Mouse (Mus musculus) mature B cell (primary cell): Measurements from ENCODE around the gene Prex1.

Experiments used
- in situ Hi-C: fragments of 300-500 bp; cut with MboI; formaldehyde crosslinking; loops from 2 replicates; pipeline ENCODE4 v1.14.3; 2019

The Prex1 gene

GRCm38 (mm10) chr2:166686917-166687316 is 26.7 kb downstream of the Prex1 start:
- in situ Hi-C loops, result no loop called here

GRCm38 (mm10) chr2:166685824-166686223 is 27.8 kb downstream of the Prex1 start:
- in situ Hi-C loops, result no loop called here

DNA sequence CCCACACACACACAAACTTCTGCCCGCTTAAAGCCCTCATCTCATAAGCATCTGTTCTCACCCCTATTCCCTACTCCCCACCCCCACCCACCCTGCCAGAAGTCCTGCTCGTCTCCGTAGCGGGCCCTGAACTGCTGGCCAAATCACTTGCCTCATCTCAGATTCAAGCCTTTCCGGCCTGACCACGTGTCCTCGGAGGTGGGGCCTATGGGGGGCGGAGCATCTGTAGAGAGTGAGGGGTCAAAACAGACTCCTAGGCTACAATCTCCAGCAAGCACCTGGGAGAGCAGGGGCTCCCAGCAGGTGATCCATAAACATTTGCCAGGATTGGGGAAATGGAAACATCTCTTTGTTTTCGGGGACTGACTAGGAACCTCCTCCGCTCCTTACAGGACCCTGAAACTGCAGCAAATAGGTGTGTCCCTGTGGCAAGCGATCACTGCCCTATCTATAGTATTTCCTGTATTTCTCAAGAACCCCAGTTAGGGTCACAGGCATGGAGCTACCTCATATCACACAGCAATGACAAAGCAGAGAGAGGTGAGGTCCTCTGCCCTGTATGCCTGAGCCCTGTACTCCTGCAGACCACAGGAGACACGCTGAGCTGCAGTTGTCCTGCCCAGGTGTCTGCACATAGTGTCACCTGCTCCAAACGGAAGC is 29.6 kb downstream of the Prex1 start:
- in situ Hi-C loops, result no loop called here

GRCm38 (mm10) chr2:166682866-166683265 is 30.8 kb downstream of the Prex1 start:
- in situ Hi-C loops, result no loop called here

DNA sequence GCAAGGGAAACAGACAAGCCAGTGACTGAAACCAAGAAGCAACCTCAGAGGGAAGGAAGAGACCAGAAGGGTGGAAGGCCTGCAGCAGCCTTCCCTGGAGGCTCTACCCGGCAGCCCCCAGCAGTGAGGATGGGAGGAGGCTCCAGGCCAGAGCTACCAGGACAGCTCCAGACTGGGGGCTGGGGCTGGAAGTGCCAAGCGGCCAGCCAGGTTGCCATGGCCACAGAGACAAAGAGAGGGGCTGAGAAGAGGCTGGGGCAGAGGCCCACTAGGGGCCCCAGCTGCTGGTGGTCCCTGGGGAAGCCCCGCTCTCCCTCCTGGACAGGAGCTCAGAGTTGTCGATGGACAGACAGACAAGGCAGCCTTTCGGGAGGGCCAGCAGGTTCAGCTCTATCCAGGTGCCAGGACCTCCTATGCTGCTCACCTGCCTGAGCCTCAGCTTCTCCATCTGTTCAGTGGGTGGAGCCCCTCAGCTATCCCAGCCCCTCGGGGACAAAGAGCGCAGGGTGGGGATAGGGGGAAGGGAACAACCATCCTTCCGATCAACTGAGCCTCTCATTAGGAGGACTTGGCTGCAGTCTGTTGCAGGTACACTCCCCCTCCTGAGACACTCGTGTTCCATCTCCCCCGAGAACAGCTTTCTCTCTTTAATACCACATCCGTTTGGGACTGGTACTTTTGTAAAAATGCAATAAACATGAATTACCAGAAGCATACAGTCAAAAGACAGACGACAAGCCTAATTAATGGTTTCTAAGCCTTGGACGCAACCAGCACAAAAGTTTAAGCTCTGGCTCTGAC is 34.5 kb downstream of the Prex1 start:
- in situ Hi-C loops, result no loop called here

DNA sequence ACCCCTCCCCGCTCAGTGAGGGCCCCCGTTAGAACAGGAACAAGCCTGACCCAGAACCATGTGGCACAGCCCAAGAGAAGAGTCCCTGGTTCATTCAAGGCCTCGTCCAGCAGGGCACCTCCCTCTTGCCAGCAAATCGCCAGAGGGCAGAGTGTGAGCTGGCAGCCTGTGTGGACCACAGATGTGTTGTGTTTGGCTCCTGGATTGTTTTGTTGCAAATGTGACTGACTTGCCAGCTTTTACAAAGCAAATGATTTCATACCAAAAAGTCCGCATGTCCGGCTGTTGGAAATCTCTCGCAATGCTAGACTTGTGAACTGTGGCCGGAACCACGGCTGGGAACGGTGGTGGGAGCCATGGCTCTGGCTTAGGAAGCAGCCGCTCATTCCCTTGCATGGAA is 36.7 kb downstream of the Prex1 start:
- in situ Hi-C loops, result no loop called here

DNA sequence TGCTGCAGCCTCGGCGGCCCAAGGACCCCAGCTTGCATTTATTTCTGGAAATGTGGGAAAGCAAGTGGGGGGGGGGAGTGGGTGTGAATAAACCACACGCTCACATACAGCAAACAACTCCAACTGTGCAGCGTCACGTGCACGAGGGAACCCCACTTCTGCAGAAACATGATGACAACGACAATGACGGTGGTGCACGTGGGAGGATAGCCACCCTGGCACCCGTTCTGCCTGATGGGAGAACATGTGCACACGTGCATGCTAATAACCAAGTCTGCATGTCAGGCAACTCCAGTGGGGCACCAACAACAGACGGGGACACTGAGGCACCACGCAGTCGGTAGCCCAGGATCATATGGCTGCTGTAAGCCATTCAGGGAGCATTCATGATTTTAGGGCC is 37.1 kb downstream of the Prex1 start:
- in situ Hi-C loops, result no loop called here

GRCm38 (mm10) chr2:166675588-166676444 is 37.8 kb downstream of the Prex1 start:
- in situ Hi-C loops, result no loop called here

GRCm38 (mm10) chr2:166674693-166675092 is 38.9 kb downstream of the Prex1 start:
- in situ Hi-C loops, result no loop called here

DNA sequence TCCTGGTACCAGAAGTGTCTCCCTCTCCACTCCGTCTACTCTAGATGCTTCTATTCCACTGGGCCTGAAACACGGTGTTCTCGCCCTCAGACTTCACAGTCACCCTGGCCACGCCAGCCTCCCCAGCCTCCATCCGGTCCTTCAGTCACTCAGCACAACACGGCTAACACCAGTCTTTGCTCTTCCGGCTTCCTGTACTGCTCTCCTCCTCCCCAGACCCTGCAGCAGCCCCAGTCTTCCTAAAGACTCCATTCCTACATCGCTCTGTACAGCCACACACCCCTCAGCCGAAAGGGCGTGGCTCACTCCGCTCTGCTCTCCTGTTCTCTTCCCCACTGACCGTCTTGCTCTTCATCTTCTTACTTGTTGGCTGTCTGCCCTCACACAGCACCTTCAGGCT is 39.7 kb downstream of the Prex1 start:
- in situ Hi-C loops, result no loop called here

DNA sequence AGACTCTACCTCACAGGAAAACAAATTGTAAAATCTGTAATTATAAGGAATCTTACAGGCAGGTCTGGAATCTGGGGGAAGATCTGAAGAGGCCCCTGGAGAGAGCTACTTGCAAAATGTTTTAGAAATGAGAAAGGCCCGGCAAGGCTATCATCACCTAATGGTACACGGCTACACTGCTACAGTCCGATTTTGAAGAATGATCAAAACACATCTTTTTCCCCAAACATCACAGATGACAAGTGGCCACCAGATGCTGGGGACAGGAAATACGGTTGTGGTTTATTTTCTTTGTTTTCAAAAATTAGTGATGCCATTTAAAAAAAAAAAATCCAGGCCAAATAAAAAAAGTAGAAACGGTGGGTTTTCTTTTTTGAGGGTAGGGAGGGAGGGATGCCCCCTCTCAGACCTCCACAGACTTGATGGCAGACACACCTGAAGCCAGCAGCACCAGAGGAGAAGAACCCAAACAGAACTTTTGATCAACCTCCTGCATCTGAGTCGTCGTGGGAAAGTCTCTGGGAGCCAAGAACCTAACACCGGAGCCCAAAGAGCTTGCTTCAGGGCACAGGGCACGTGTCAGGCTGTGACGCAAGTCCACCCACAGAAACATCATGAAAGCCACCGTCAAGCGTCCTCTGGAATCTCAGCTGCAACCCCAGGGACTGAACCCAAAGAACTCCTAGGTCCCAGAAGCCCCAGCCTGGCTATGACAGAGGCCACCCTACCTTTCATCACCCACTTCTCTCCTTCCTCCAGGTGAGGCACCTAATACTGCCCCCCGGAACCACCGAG is 41.3 kb downstream of the Prex1 start:
- in situ Hi-C loops, result no loop called here

DNA sequence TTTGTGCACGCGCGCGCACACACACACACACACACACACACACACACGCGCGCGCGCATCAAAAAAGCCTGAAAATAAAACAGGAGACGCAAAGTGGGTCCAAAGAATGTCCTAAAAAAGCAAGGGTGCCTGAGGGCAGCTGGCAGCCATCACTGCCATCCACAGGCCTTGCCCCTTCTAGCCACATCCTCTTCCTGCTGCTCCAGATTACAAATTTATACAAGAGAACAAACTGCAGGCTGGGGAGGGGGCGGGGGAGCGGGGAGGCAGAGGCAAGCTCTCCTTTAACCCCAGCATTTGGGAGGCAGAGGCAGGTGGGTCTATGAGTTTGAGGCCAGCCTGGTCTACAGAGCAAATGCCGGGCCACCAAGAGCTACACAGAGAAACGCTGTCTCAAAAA is 42.0 kb downstream of the Prex1 start:
- in situ Hi-C loops, result no loop called here

DNA sequence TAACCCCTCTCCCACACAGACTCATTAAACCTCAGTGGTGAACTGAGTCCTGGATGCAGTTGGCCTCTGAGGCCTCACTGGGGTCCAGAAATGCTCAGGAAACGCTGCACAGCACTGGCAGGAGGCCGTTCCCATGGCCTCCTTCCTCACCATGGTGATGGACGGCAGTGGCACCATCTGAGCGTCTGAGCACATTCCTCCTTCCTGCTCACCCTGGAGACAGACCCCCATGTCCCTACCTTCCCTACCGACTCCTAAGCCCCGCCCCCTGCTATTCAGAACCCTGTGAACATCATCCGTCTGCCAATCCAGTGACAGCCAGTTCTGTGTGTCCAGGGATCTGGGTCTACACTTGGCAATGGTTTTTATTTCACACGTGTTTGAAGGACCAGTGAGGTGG is 42.6 kb downstream of the Prex1 start:
- in situ Hi-C loops, result no loop called here

- in situ Hi-C loops, result no loop called here
Observed at GRCm38 (mm10) chr2:166669922-166670321, 43.7 kb downstream of the Prex1 start.

DNA sequence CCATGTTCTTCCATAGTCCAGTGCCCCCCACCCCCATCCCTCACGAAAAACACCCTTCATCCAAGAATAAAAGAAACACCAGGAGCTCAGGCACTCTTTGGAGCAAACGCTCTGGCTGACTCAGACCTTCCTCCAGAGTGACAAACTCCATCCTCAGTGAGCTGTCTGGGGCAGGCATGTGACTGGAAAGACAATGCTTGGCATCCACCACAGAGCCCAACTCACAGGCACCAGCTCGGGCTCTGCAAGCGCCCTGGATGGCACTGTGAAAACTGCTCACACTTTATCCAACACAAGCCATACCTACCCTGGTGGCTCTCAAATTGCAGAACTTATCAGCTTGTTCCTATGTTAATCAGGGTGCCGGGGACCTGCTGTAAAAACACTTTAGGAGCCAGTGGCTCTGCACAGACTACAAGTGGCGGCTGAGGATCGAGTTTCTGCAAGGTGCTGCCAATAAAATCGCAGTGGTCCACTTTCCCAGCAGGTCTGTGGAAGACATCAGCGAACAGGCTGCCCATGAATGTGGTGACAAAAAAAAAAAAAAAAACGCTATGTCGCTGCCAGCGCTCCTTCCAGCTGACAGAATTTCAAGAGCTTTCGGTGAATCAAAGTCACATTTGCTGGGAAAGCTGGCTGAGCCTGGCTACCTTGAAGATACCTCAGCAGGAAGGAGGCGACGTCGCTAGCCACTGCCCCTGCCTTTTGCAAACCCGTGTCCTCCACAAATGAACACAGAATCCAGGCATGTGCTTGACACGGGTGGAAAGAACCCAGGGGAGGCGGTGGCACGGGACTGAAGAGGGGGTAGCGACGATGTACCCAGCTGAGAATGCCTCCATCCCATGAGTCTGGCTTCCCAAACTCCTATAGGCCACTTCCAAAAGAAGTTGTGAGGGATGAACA is 45.6 kb downstream of the Prex1 start:
- in situ Hi-C loops, result no loop called here

DNA sequence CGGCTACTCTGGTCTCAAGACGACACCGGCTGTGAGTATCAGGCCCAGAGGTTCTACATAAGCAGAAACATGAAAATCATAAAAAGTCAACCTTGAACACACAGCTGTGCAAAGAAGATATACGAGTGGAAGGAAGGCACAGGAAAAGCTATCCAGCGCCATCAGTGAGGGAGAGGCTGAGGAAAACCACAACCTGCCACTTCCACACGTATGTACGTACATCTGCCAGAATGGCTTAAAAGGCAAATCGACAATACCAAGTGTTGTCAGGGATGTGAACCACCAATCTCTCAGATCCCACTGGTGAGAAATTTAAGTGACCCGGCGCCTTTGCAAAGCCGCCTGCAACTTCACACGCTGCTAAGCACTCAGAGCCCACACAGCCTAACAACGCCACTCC is 47.5 kb downstream of the Prex1 start:
- in situ Hi-C loops, result no loop called here

GRCm38 (mm10) chr2:166665244-166665922 is 48.2 kb downstream of the Prex1 start:
- in situ Hi-C loops, result no loop called here

- in situ Hi-C loops, result no loop called here
Observed at GRCm38 (mm10) chr2:166664506-166664905, 49.1 kb downstream of the Prex1 start.

DNA sequence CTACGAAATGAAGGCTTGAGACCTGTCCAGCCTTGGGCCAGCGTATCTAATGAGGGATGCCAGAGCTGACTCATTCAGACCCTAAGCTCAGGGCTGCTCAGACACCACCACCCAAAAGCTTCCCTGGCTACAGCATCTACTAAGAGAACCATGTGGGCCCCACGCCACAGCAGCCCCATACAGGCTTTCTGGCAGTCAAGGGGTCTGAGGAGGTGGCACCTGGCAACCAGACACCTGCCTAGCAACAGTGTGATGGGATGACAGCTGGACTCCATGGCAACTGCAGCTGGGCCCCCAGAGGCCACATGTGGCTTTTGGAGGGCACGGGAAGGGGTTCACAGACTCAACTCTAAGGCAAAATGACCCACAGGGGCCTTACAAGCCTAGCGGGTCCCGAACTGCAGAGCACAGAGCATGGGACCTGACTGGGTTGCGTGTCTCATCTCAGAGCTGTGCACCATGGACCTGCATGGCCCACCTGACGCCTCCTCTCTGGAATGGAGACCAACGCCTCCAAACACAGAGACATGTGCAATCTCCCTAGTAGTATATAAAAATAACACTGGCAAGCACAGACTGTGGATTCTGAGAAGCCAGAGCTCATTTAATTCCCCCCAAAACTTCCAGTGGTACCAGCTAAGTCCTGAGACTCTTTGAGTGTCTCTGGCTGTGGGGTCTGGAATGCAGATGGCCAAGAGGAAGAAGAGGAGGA is 50.2 kb downstream of the Prex1 start:
- in situ Hi-C loops, result no loop called here
